Mouse (Mus musculus) stomach, postnatal 0 days (tissue): ENCODE data around the gene Asb5. TPM values are rescaled to one million over a fixed set of nuclear protein-coding genes. Genes with fewer than 3 reads are reported as not detected.
A peak's percentile ranks its signal among the peaks of the same experiment; 100 is the strongest.

Source experiments
- ATAC-seq: fragments of 200-750 bp; cut with Nextera tagmentation; 2 replicates; pipeline ENCODE4 v1.8.0; 2017; ENCODE audit not compliant: low FRiP score, low TSS enrichment
- DNase-seq: peaks from one replicate; pipeline ENCODE4 v3.0.0-alpha.2; 2016; ENCODE audit warnings: low spot score
- H3K27ac ChIP-seq: fragments of 300-500 bp; sonication (generic); replicated peaks from 2 replicates; pipeline ENCODE4 v1.5.1; 2014; ENCODE audit warnings: mild to moderate bottlenecking, control low read depth
- H3K27me3 ChIP-seq: fragments of 300-500 bp; sonication (generic); 2 replicates; pipeline ENCODE4 v1.6.1; 2014; ENCODE audit warnings: low read length; ENCODE audit not compliant: control insufficient read depth, insufficient read depth
- H3K36me3 ChIP-seq: fragments of 300-500 bp; sonication (generic); 2 replicates; pipeline ENCODE4 v1.6.1; 2014; ENCODE audit warnings: low read length, mixed read lengths; ENCODE audit not compliant: control insufficient read depth, insufficient read depth
- H3K4me1 ChIP-seq: fragments of 300-500 bp; sonication (generic); replicated peaks from 2 replicates; pipeline ENCODE4 v1.6.1; 2014; ENCODE audit warnings: antibody characterized with exemption; ENCODE audit not compliant: control insufficient read depth, insufficient read depth
- H3K4me2 ChIP-seq: fragments of 300-500 bp; sonication (generic); replicated peaks from 2 replicates; pipeline ENCODE4 v1.6.1; 2014; ENCODE audit warnings: low read depth, mild to moderate bottlenecking, control low read depth, moderate library complexity
- H3K4me3 ChIP-seq: fragments of 300-500 bp; sonication (generic); 2 replicates; pipeline ENCODE4 v1.5.1; 2014; ENCODE audit warnings: low read depth, low read length, control low read depth
- H3K9ac ChIP-seq: fragments of 300-500 bp; sonication (generic); 2 replicates; pipeline ENCODE4 v1.6.1; 2014; ENCODE audit warnings: mild to moderate bottlenecking, low read length, control low read depth, mixed read lengths
- H3K9me3 ChIP-seq: fragments of 300-500 bp; sonication (generic); 2 replicates; pipeline ENCODE4 v1.6.1; 2016; ENCODE audit warnings: low read length; ENCODE audit not compliant: control insufficient read depth
- CTCF ChIP-seq: IDR thresholded peaks from 2 replicates; pipeline ENCODE4 v1.5.1; 2016; ENCODE audit warnings: antibody characterized with exemption, low read depth, mild to moderate bottlenecking, moderate library complexity
- EP300 ChIP-seq: optimal IDR thresholded peaks from 2 replicates; pipeline ENCODE3; 2016; ENCODE audit warnings: antibody characterized with exemption
- WGBS: fragments of 180-500 bp; shearing (Covaris S2); extraction: QIAGEN DNeasy Blood & Tissue Kit; methylation state at CpG from one replicate; pipeline ENCODE4 v1.1.7; 2014; 5-methylcytosine and 5-hydroxymethylcytosine counted together
- polyA plus RNA-seq: library from polyadenylated mRNA; unstranded; fragments of >200 nt; fragmentation: Nextera tagmentation; extraction: Ambion mirVana; gene quantifications from 2 replicates; pipeline ENCODE4 v1.2.1, GENCODE M21; 2015

Gene Asb5
- polyA plus RNA-seq, 1 experiment from 2014 or later, result 3.8 TPM

- no peak overlapping the region for H3K4me2 ChIP-seq
- peak; percentile 35 for DNase-seq
- TF ChIP-seq EP300 (no peak), CTCF (peak; percentile 91)
- H3K27ac ChIP-seq, result no peak overlapping the region
- no peak for ATAC-seq
- WGBS, result 9% methylated on average over 6 of the region's 6 CpGs
- no peak overlapping the region for H3K9ac ChIP-seq
- H3K4me3 ChIP-seq, result no peak overlapping the region
- H3K4me1 ChIP-seq, result no peaks in the 10 kb centered on the region
- no peaks in the 10 kb centered on the region for H3K9me3 ChIP-seq
- no peaks in the 10 kb centered on the region for H3K36me3 ChIP-seq
- H3K27me3 ChIP-seq, result no peaks in the 10 kb centered on the region
Measured at GRCm38 (mm10) chr8:54493110-54493509, 36.3 kb upstream of the Asb5 start.

DNA sequence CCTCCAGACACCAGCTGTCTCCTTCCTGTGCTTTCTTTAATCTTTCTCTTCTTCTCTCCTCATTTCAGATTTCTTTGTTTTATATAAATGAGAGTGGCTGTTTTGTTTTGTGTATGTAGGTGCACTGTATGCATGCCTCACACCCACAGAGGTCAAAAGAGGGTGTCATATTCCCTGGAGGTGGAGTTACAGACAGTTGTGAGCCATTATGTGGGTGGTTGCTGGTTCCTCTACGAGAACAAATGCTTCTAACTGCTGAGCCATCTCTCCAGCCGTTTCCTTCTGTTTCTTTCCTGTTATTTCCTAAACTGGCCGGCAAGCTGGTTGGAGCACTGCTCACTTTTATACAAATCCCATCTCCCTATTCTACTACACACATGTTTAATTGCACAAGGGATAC is 35.5 kb upstream of the Asb5 start:
- no peak for DNase-seq
- H3K27ac ChIP-seq, result no peak overlapping the region
- no peak overlapping the region for H3K9ac ChIP-seq
- TF ChIP-seq CTCF (no peak), EP300 (no peak)
- H3K36me3 ChIP-seq, result no peaks in the 10 kb centered on the region
- no peak overlapping the region for H3K4me3 ChIP-seq
- WGBS, result 51% methylated on average over 3 of the region's 3 CpGs
- ATAC-seq, result no peak
- no peaks in the 10 kb centered on the region for H3K4me1 ChIP-seq
- H3K4me2 ChIP-seq, result no peak overlapping the region
- H3K27me3 ChIP-seq, result no peaks in the 10 kb centered on the region
- no peaks in the 10 kb centered on the region for H3K9me3 ChIP-seq

DNA sequence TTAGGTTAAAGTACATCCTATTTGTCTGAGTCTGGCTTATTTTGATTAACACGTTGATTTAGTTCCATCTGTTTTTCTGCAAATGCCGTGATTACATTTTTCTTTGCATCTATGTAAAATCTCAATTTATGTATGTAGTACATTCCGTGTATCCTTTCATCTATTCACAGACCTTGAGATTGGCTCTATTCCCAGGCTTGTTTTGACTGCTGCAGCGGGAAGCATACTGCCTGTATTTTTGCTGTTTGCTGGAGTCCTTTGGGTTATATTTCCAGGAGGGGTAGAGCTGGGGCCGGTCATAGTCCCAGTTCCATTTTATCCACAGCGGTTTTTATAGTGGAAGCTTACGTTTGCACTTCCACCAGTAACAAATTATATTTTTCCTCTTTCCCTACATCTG is 26.3 kb upstream of the Asb5 start:
- TF ChIP-seq EP300 (no peak), CTCF (no peak)
- H3K4me2 ChIP-seq, result no peak overlapping the region
- DNase-seq (no peak), ATAC-seq (no peak)
- H3K27me3 ChIP-seq, result no peaks in the 10 kb centered on the region
- no peak overlapping the region for H3K4me3 ChIP-seq
- no peaks in the 10 kb centered on the region for H3K4me1 ChIP-seq
- H3K9ac ChIP-seq, result no peak overlapping the region
- H3K36me3 ChIP-seq, result no peaks in the 10 kb centered on the region
- 51% methylated on average over 7 of the region's 7 CpGs for WGBS
- no peak overlapping the region for H3K27ac ChIP-seq
- no peaks in the 10 kb centered on the region for H3K9me3 ChIP-seq

- DNase-seq (no peak), ATAC-seq (no peak)
- Histone ChIP-seq H3K4me3 (no peak overlapping the region), H3K9me3 (no peaks in the 10 kb centered on the region), H3K27me3 (no peaks in the 10 kb centered on the region), H3K4me1 (no peaks in the 10 kb centered on the region), H3K4me2 (no peak overlapping the region), H3K27ac (no peak overlapping the region), H3K9ac (no peak overlapping the region), H3K36me3 (no peaks in the 10 kb centered on the region)
- TF ChIP-seq CTCF (no peak), EP300 (no peak)
- 22% methylated on average over 2 of the region's 2 CpGs for WGBS
Measured at GRCm38 (mm10) chr8:54505060-54505459, 24.3 kb upstream of the Asb5 start.

- Histone ChIP-seq H3K9me3 (no peaks in the 10 kb centered on the region), H3K9ac (no peak overlapping the region), H3K4me3 (no peak overlapping the region), H3K36me3 (no peaks in the 10 kb centered on the region), H3K4me1 (no peaks in the 10 kb centered on the region), H3K27me3 (no peaks in the 10 kb centered on the region), H3K4me2 (no peak overlapping the region), H3K27ac (no peak overlapping the region)
- TF ChIP-seq EP300 (no peak), CTCF (peak; percentile 94)
- WGBS, result 28% methylated on average over 6 of the region's 6 CpGs
- DNase-seq (peak; percentile 62), ATAC-seq (peak; percentile 56; the same call in 1 of the 2 replicates)
Measured at GRCm38 (mm10) chr8:54507428-54508095, 21.8 kb upstream of the Asb5 start.

- Histone ChIP-seq H3K36me3 (no peaks in the 10 kb centered on the region), H3K4me3 (no peak overlapping the region), H3K27me3 (no peaks in the 10 kb centered on the region), H3K4me1 (no peaks in the 10 kb centered on the region), H3K4me2 (no peak overlapping the region), H3K9ac (no peak overlapping the region), H3K9me3 (no peaks in the 10 kb centered on the region), H3K27ac (no peak overlapping the region)
- DNase-seq (no peak), ATAC-seq (no peak)
- 4% methylated on average over 1 of the region's 1 CpGs for WGBS
- TF ChIP-seq EP300 (no peak), CTCF (no peak)
Measured at GRCm38 (mm10) chr8:54508096-54508456, 21.3 kb upstream of the Asb5 start.
